Mouse (Mus musculus): ENCODE results near the gene Pak1.

GRCm38 (mm10) chr7:97821875-97822274, 33.5 kb downstream of the Pak1 start:
- TF ChIP-seq CTCF (IDR thresholded peaks at IDR 0.05; ENCODE audit: low read depth) (no peak), EP300 (IDR thresholded peaks at IDR 0.05; ENCODE audit: low read depth) (no peak)
